Mouse (Mus musculus) neural tube, embryonic 11.5 days (tissue): ENCODE measurements around the gene Ppp1r13l. TPM values are rescaled to one million over a fixed set of nuclear protein-coding genes. Genes with fewer than 3 reads are reported as not detected.

Source experiments
- ATAC-seq: fragments of 200-750 bp; cut with Nextera tagmentation; 2 replicates; pipeline ENCODE4 v1.8.0; 2017; ENCODE audit warnings: moderate number of reproducible peaks, mild to moderate bottlenecking, moderate TSS enrichment, moderate library complexity; ENCODE audit not compliant: insufficient read depth, low FRiP score, low TSS enrichment
- DNase-seq: peaks from one replicate; pipeline ENCODE4 v3.0.0-alpha.2; 2015; ENCODE audit warnings: low spot score
- H3K27ac ChIP-seq: fragments of 300-500 bp; sonication (generic); 2 replicates; pipeline ENCODE4 v1.5.1; 2014; ENCODE audit warnings: low read depth, mild to moderate bottlenecking, low read length
- H3K27me3 ChIP-seq: fragments of 300-500 bp; sonication (generic); 2 replicates; pipeline ENCODE4 v1.6.1; 2014; ENCODE audit warnings: mild to moderate bottlenecking, low read length, mixed read lengths; ENCODE audit not compliant: control insufficient read depth, insufficient read depth
- H3K36me3 ChIP-seq: fragments of 300-500 bp; sonication (generic); 2 replicates; pipeline ENCODE4 v1.6.1; 2014; ENCODE audit warnings: mild to moderate bottlenecking, low read length, moderate library complexity, mixed read lengths; ENCODE audit not compliant: control insufficient read depth, insufficient read depth
- H3K4me1 ChIP-seq: fragments of 300-500 bp; sonication (generic); 2 replicates; pipeline ENCODE4 v1.6.1; 2014; ENCODE audit warnings: low read length, mixed read lengths; ENCODE audit not compliant: control insufficient read depth, insufficient read depth
- H3K4me2 ChIP-seq: fragments of 300-500 bp; sonication (generic); 2 replicates; pipeline ENCODE4 v1.6.1; 2014; ENCODE audit warnings: low read depth, mild to moderate bottlenecking, moderate library complexity
- H3K4me3 ChIP-seq: fragments of 300-500 bp; sonication (generic); 2 replicates; pipeline ENCODE4 v1.5.1; 2014; ENCODE audit warnings: low read depth, low read length
- H3K9ac ChIP-seq: fragments of 300-500 bp; sonication (generic); 2 replicates; pipeline ENCODE4 v1.6.1; 2014; ENCODE audit warnings: mild to moderate bottlenecking, low read length
- H3K9me3 ChIP-seq: fragments of 300-500 bp; sonication (generic); 2 replicates; pipeline ENCODE4 v1.6.1; 2016; ENCODE audit warnings: low read length; ENCODE audit not compliant: control insufficient read depth
- WGBS: fragments of 180-500 bp; shearing (Covaris S2); extraction: QIAGEN DNeasy Blood & Tissue Kit; methylation state at CpG from one replicate; pipeline ENCODE4 v1.1.7; 2014; 5-methylcytosine and 5-hydroxymethylcytosine counted together
- polyA plus RNA-seq: library from polyadenylated mRNA; unstranded; fragments of >200 nt; fragmentation: Nextera tagmentation; extraction: Ambion mirVana; gene quantifications from 2 replicates; pipeline ENCODE4 v1.2.1, GENCODE M21; 2014

The Ppp1r13l gene
- polyA plus RNA-seq, 1 experiment from 2014 or later, result 3.4 TPM

- DNase-seq (no peak), ATAC-seq (no peak)
Measured at GRCm38 (mm10) chr7:19368380-19368779, 8.8 kb downstream of the Ppp1r13l start.

GRCm38 (mm10) chr7:19369823-19370425 lies 10.4 kb downstream of the Ppp1r13l start:
- ATAC-seq (peak; percentile 67), DNase-seq (peak; percentile 82)
- H3K27me3 ChIP-seq, result no peaks in the 10 kb centered on the region
- H3K4me1 ChIP-seq, result no peaks in the 10 kb centered on the region
- H3K36me3 ChIP-seq, result no peaks in the 10 kb centered on the region
- no peaks in the 10 kb centered on the region for H3K9me3 ChIP-seq
- peak overlapping the region; percentile 25 for H3K4me3 ChIP-seq
- peak overlapping the region; percentile 56 for H3K4me2 ChIP-seq
- H3K27ac ChIP-seq, result no peak overlapping the region
- 11% methylated on average over 46 of the region's 46 CpGs for WGBS
- H3K9ac ChIP-seq, result peak overlapping the region; percentile 37

More at GRCm38 (mm10) chr7:19368380-19368779, 8.8 kb downstream of the Ppp1r13l start:
- Histone ChIP-seq H3K27me3 (no peaks in the 10 kb centered on the region), H3K9ac (no peak overlapping the region), H3K4me1 (no peaks in the 10 kb centered on the region), H3K27ac (no peak overlapping the region), H3K4me2 (no peak overlapping the region), H3K4me3 (no peak overlapping the region), H3K9me3 (no peaks in the 10 kb centered on the region), H3K36me3 (no peaks in the 10 kb centered on the region)
- WGBS, result 23% methylated on average over 16 of the region's 16 CpGs

GRCm38 (mm10) chr7:19373367-19373766 lies 13.8 kb downstream of the Ppp1r13l start:
- H3K27me3 ChIP-seq, result no peaks in the 10 kb centered on the region
- no peaks in the 10 kb centered on the region for H3K4me1 ChIP-seq
- H3K4me3 ChIP-seq, result no peak overlapping the region
- no peaks in the 10 kb centered on the region for H3K9me3 ChIP-seq
- H3K27ac ChIP-seq, result no peak overlapping the region
- ATAC-seq, result no peak
- no peaks in the 10 kb centered on the region for H3K36me3 ChIP-seq
- no peak overlapping the region for H3K4me2 ChIP-seq
- DNase-seq, result no peak
- no peak overlapping the region for H3K9ac ChIP-seq
- 83% methylated on average over 2 of the region's 2 CpGs for WGBS

- Histone ChIP-seq H3K9ac (no peak overlapping the region), H3K4me3 (no peak overlapping the region), H3K36me3 (no peaks in the 10 kb centered on the region), H3K27me3 (no peaks in the 10 kb centered on the region), H3K9me3 (no peaks in the 10 kb centered on the region), H3K4me1 (no peaks in the 10 kb centered on the region), H3K27ac (no peak overlapping the region), H3K4me2 (no peak overlapping the region)
- ATAC-seq (no peak), DNase-seq (no peak)
- 74% methylated on average over 15 of the region's 18 CpGs for WGBS
Measured at GRCm38 (mm10) chr7:19375368-19375767, 15.8 kb downstream of the Ppp1r13l start.

GRCm38 (mm10) chr7:19376019-19376418 lies 16.5 kb downstream of the Ppp1r13l start:
- Histone ChIP-seq H3K9me3 (no peaks in the 10 kb centered on the region), H3K27ac (no peak overlapping the region), H3K4me2 (no peak overlapping the region), H3K9ac (no peak overlapping the region), H3K36me3 (no peaks in the 10 kb centered on the region), H3K4me1 (no peaks in the 10 kb centered on the region), H3K27me3 (no peaks in the 10 kb centered on the region), H3K4me3 (no peak overlapping the region)
- DNase-seq, result no peak
- ATAC-seq, result no peak
- 92% methylated on average over 4 of the region's 4 CpGs for WGBS

GRCm38 (mm10) chr7:19378049-19378448 lies 18.5 kb downstream of the Ppp1r13l start:
- no peak overlapping the region for H3K4me3 ChIP-seq
- DNase-seq, result no peak
- no peak overlapping the region for H3K4me2 ChIP-seq
- no peak overlapping the region for H3K9ac ChIP-seq
- H3K4me1 ChIP-seq, result peaks cover 4% of the 10 kb centered on the region
- no peaks in the 10 kb centered on the region for H3K9me3 ChIP-seq
- WGBS, result 82% methylated on average over 8 of the region's 8 CpGs
- no peaks in the 10 kb centered on the region for H3K27me3 ChIP-seq
- no peak overlapping the region for H3K27ac ChIP-seq
- no peaks in the 10 kb centered on the region for H3K36me3 ChIP-seq
- no peak for ATAC-seq

- H3K4me1 ChIP-seq, result peaks cover 4% of the 10 kb centered on the region
- H3K27me3 ChIP-seq, result no peaks in the 10 kb centered on the region
- DNase-seq (peak; percentile 99), ATAC-seq (peak; percentile 95)
- no peak within 1 kb of the TSS for H3K27ac ChIP-seq
- H3K36me3 ChIP-seq, result peaks cover 13% of the 10 kb centered on the region
- peak within 1 kb of the TSS; percentile 60 for H3K4me3 ChIP-seq
- peak within 1 kb of the TSS; percentile 78 for H3K4me2 ChIP-seq
- H3K9ac ChIP-seq, result peak within 1 kb of the TSS; percentile 44
- 9% methylated on average over 35 of the region's 48 CpGs for WGBS
- no peaks in the 10 kb centered on the region for H3K9me3 ChIP-seq
Measured at GRCm38 (mm10) chr7:19381377-19382165, 22.0 kb downstream of the Ppp1r13l start, which contains the start of gene Ercc2. Gene Ercc2, plus strand, starts transcription at chr7:19382010.

GRCm38 (mm10) chr7:19382166-19382541 lies 22.6 kb downstream of the Ppp1r13l start:
- H3K27me3 ChIP-seq, result no peaks in the 10 kb centered on the region
- peaks cover 4% of the 10 kb centered on the region for H3K4me1 ChIP-seq
- H3K36me3 ChIP-seq, result peaks cover 15% of the 10 kb centered on the region
- peak overlapping the region; percentile 44 for H3K9ac ChIP-seq
- H3K4me2 ChIP-seq, result peak overlapping the region; percentile 78
- 0% methylated on average over 23 of the region's 37 CpGs for WGBS
- peak; percentile 46 for ATAC-seq
- no peaks in the 10 kb centered on the region for H3K9me3 ChIP-seq
- DNase-seq, result peak; percentile 39
- no peak overlapping the region for H3K27ac ChIP-seq
- peak overlapping the region; percentile 60 for H3K4me3 ChIP-seq

GRCm38 (mm10) chr7:19383708-19384107 lies 24.2 kb downstream of the Ppp1r13l start:
- Histone ChIP-seq H3K9ac (no peak overlapping the region), H3K4me1 (peaks cover 4% of the 10 kb centered on the region)

More at GRCm38 (mm10) chr7:19383708-19384107, 24.2 kb downstream of the Ppp1r13l start:
- Histone ChIP-seq H3K4me2 (no peak overlapping the region), H3K27ac (no peak overlapping the region), H3K36me3 (peaks cover 21% of the 10 kb centered on the region), H3K4me3 (no peak overlapping the region), H3K9me3 (no peaks in the 10 kb centered on the region), H3K27me3 (no peaks in the 10 kb centered on the region)
- DNase-seq (no peak), ATAC-seq (no peak)
- WGBS, result 93% methylated on average over 9 of the region's 9 CpGs
